Mouse (Mus musculus) WW6 (cell line): Measurements from ENCODE around the gene Pakap.

ENCODE experiments used
- DNase-seq: peaks from one replicate; pipeline ENCODE4 v3.0.0-alpha.2; 2013; ENCODE audit warnings: low read depth, low spot score

Gene Pakap

GRCm38 (mm10) chr4:57567666-57568206 lies at the start of gene Pakap:
TSS of gene Pakap (plus strand) at chr4:57568179.
- DNase-seq, result peak; percentile 50

GRCm38 (mm10) chr4:57523456-57523855 lies 44.5 kb upstream of the Pakap start:
- no peak for DNase-seq

- no peak for DNase-seq
Observed at GRCm38 (mm10) chr4:57524461-57524860, 43.5 kb upstream of the Pakap start.

- DNase-seq, result no peak
Observed at GRCm38 (mm10) chr4:57525221-57526011, 42.6 kb upstream of the Pakap start.

- DNase-seq, result no peak
Observed at GRCm38 (mm10) chr4:57528296-57528695, 39.7 kb upstream of the Pakap start.

GRCm38 (mm10) chr4:57533686-57534085 lies 34.3 kb upstream of the Pakap start:
- DNase-seq, result no peak

GRCm38 (mm10) chr4:57534232-57534631 lies 33.7 kb upstream of the Pakap start:
- no peak for DNase-seq

GRCm38 (mm10) chr4:57535087-57535486 lies 32.9 kb upstream of the Pakap start:
- no peak for DNase-seq

GRCm38 (mm10) chr4:57538029-57538688 lies 29.8 kb upstream of the Pakap start:
- no peak for DNase-seq

- no peak for DNase-seq
Observed at GRCm38 (mm10) chr4:57543692-57544256, 24.2 kb upstream of the Pakap start.

GRCm38 (mm10) chr4:57547785-57548184 lies 20.2 kb upstream of the Pakap start:
- DNase-seq, result no peak

GRCm38 (mm10) chr4:57550216-57550615 lies 17.8 kb upstream of the Pakap start:
- DNase-seq, result no peak

- no peak for DNase-seq
Observed at GRCm38 (mm10) chr4:57557102-57557501, 10.9 kb upstream of the Pakap start.

- DNase-seq, result no peak
Observed at GRCm38 (mm10) chr4:57559438-57559837, 8.5 kb upstream of the Pakap start.

GRCm38 (mm10) chr4:57560010-57560409 lies 8.0 kb upstream of the Pakap start:
- DNase-seq, result no peak

- DNase-seq, result no peak
Observed at GRCm38 (mm10) chr4:57561055-57561454, 6.9 kb upstream of the Pakap start.

- DNase-seq, result no peak
Observed at GRCm38 (mm10) chr4:57565283-57565682, 2.7 kb upstream of the Pakap start.

GRCm38 (mm10) chr4:57565811-57566210 lies 2.2 kb upstream of the Pakap start:
- no peak for DNase-seq

- no peak for DNase-seq
Observed at GRCm38 (mm10) chr4:57568268-57569068, 489 bp downstream of the Pakap start.

GRCm38 (mm10) chr4:57569069-57569355 lies 1.0 kb downstream of the Pakap start:
- no peak for DNase-seq

- no peak for DNase-seq
Observed at GRCm38 (mm10) chr4:57569711-57570110, 1.7 kb downstream of the Pakap start.

GRCm38 (mm10) chr4:57570229-57570628 lies 2.2 kb downstream of the Pakap start:
- no peak for DNase-seq
